Mouse (Mus musculus) brain, embryonic 14.5 days (tissue): ENCODE data around the gene Proca1.

Experiments
- CTCF ChIP-seq: fragments of 200-500 bp; IDR thresholded peaks from 2 replicates; pipeline ENCODE4 v1.5.1; 2012; ENCODE audit warnings: inconsistent platforms, mild to moderate bottlenecking, moderate library complexity, borderline replicate concordance; ENCODE audit not compliant: insufficient read depth, insufficient read length; ENCODE audit errors: extremely low read depth
- POLR2A ChIP-seq: fragments of 200-500 bp; IDR thresholded peaks from 2 replicates; pipeline ENCODE4 v1.6.1; 2012; ENCODE audit warnings: mild to moderate bottlenecking, inconsistent platforms, borderline replicate concordance; ENCODE audit not compliant: poor library complexity, insufficient read depth, insufficient read length, severe bottlenecking; ENCODE audit errors: extremely low read depth

DNA sequence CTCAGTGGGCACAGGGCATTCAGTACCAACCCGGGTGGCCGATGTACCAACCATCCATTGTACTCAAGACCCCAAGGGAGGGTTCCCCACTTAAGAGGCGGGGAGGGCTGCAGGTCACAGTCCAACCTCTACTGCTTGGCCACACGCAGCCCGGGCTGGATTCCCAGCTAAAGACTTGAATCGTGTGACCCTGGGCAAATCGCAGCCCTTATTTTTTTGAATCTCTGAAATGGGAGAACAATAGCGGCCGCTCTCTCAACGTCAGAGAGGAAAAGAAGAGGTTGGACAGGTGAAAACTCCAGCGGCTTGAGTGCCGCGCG is 28.6 kb upstream of the Proca1 start:
- TF ChIP-seq POLR2A (no peak), CTCF (no peak)
